Mouse (Mus musculus) megakaryocyte, embryonic 14.5 days (primary cell): ENCODE data around the gene Cmtm8. TPM values are rescaled to one million over a fixed set of nuclear protein-coding genes. Genes with fewer than 3 reads are reported as not detected.

ENCODE experiments used
- H3K27me3 ChIP-seq: replicated peaks from 2 replicates; pipeline ENCODE3; 2012; ENCODE audit warnings: inconsistent platforms
- H3K36me3 ChIP-seq: replicated peaks from 2 replicates; pipeline ENCODE3; 2012; ENCODE audit warnings: low read length, inconsistent platforms, mixed read lengths
- H3K4me1 ChIP-seq: 2 replicates; pipeline ENCODE4 v1.6.1; 2012; ENCODE audit warnings: inconsistent platforms
- H3K4me3 ChIP-seq: replicated peaks from 2 replicates; pipeline ENCODE3; 2012; ENCODE audit warnings: moderate library complexity, mild to moderate bottlenecking, inconsistent platforms
- H3K9me3 ChIP-seq: 2 replicates; pipeline ENCODE4 v1.6.1; 2012; ENCODE audit warnings: inconsistent platforms
- FLI1 ChIP-seq: IDR thresholded peaks from 2 replicates; pipeline ENCODE4 v1.6.1; 2012; ENCODE audit warnings: low read length, inconsistent platforms, mixed read lengths
- GATA1 ChIP-seq: IDR thresholded peaks from 3 replicates; pipeline ENCODE4 v1.6.1; 2012; ENCODE audit warnings: mixed read lengths, low read length, inconsistent platforms, borderline replicate concordance
- polyA plus RNA-seq: library from polyadenylated mRNA; stranded (reverse); fragments of >175 nt; gene quantifications from 2 replicates; pipeline ENCODE4 v1.2.3, GENCODE M21; 2012; ENCODE audit warnings: low replicate concordance; ENCODE audit not compliant: insufficient read depth

Gene Cmtm8
- polyA plus RNA-seq, 1 experiment: 3.0 TPM

GRCm38 (mm10) chr9:114789557-114789956, 54.4 kb downstream of the Cmtm8 start:
- Histone ChIP-seq H3K36me3 (peaks cover 2% of the 10 kb centered on the region), H3K4me3 (no peak overlapping the region), H3K4me1 (peaks cover 49% of the 10 kb centered on the region), H3K27me3 (peaks cover 46% of the 10 kb centered on the region), H3K9me3 (peaks cover 7% of the 10 kb centered on the region)
- TF ChIP-seq FLI1 (no peak), GATA1 (no peak)

- TF ChIP-seq GATA1 (no peak), FLI1 (no peak)
- H3K4me1 ChIP-seq: peaks cover 41% of the 10 kb centered on the region
- peaks cover 47% of the 10 kb centered on the region for H3K27me3 ChIP-seq
- no peak overlapping the region for H3K4me3 ChIP-seq
- H3K36me3 ChIP-seq: peaks cover 2% of the 10 kb centered on the region
- H3K9me3 ChIP-seq: peaks cover 7% of the 10 kb centered on the region
Observed at GRCm38 (mm10) chr9:114788697-114789096, 55.3 kb downstream of the Cmtm8 start.

- TF ChIP-seq FLI1: no peak
- no peak for TF ChIP-seq GATA1
- Histone ChIP-seq H3K9me3 (peaks cover 7% of the 10 kb centered on the region), H3K36me3 (peaks cover 2% of the 10 kb centered on the region), H3K27me3 (peaks cover 53% of the 10 kb centered on the region), H3K4me3 (no peak overlapping the region), H3K4me1 (peaks cover 41% of the 10 kb centered on the region)
Observed at GRCm38 (mm10) chr9:114787716-114788115, 56.2 kb downstream of the Cmtm8 start.

- Histone ChIP-seq H3K27me3 (peaks cover 57% of the 10 kb centered on the region), H3K4me1 (peaks cover 42% of the 10 kb centered on the region), H3K4me3 (no peak overlapping the region), H3K36me3 (peaks cover 2% of the 10 kb centered on the region), H3K9me3 (peaks cover 7% of the 10 kb centered on the region)
- TF ChIP-seq FLI1 (no peak), GATA1 (no peak)
Observed at GRCm38 (mm10) chr9:114787134-114787533, 56.8 kb downstream of the Cmtm8 start.

- Histone ChIP-seq H3K36me3 (peaks cover 2% of the 10 kb centered on the region), H3K4me1 (peaks cover 49% of the 10 kb centered on the region), H3K27me3 (peaks cover 64% of the 10 kb centered on the region), H3K9me3 (peaks cover 7% of the 10 kb centered on the region), H3K4me3 (no peak overlapping the region)
- no peak for TF ChIP-seq FLI1
- no peak for TF ChIP-seq GATA1
Observed at GRCm38 (mm10) chr9:114785432-114786125, 58.4 kb downstream of the Cmtm8 start.

- Histone ChIP-seq H3K4me1 (peaks cover 54% of the 10 kb centered on the region), H3K27me3 (peaks cover 59% of the 10 kb centered on the region), H3K36me3 (peaks cover under 1% of the 10 kb centered on the region), H3K9me3 (peaks cover 1% of the 10 kb centered on the region), H3K4me3 (peak within 1 kb of the TSS; percentile 93)
- no peak for TF ChIP-seq FLI1
Observed at GRCm38 (mm10) chr9:114781526-114782212, 62.3 kb downstream of the Cmtm8 start, which contains the start of gene Cmtm7. TSS of gene Cmtm7 (minus strand) at chr9:114781856.

- H3K36me3 ChIP-seq: no peaks in the 10 kb centered on the region
- TF ChIP-seq FLI1 (no peak), GATA1 (no peak)
- H3K9me3 ChIP-seq: no peaks in the 10 kb centered on the region
- H3K4me1 ChIP-seq: peaks cover 61% of the 10 kb centered on the region
- H3K27me3 ChIP-seq: peaks cover 63% of the 10 kb centered on the region
- H3K4me3 ChIP-seq: peak overlapping the region; percentile 93
Observed at GRCm38 (mm10) chr9:114780746-114781525, 63.0 kb downstream of the Cmtm8 start.

GRCm38 (mm10) chr9:114779984-114780745, 63.8 kb downstream of the Cmtm8 start:
- no peaks in the 10 kb centered on the region for H3K36me3 ChIP-seq
- peaks cover 66% of the 10 kb centered on the region for H3K4me1 ChIP-seq
- peak overlapping the region; percentile 93 for H3K4me3 ChIP-seq
- peaks cover 63% of the 10 kb centered on the region for H3K27me3 ChIP-seq
- TF ChIP-seq FLI1 (no peak), GATA1 (no peak)
- H3K9me3 ChIP-seq: no peaks in the 10 kb centered on the region

- peaks cover 60% of the 10 kb centered on the region for H3K27me3 ChIP-seq
- H3K36me3 ChIP-seq: peaks cover 2% of the 10 kb centered on the region
- peaks cover 79% of the 10 kb centered on the region for H3K4me1 ChIP-seq
- no peak for TF ChIP-seq GATA1
- H3K9me3 ChIP-seq: no peaks in the 10 kb centered on the region
- H3K4me3 ChIP-seq: peak overlapping the region; percentile 28
Observed at GRCm38 (mm10) chr9:114778877-114779276, 65.1 kb downstream of the Cmtm8 start.
